Mouse (Mus musculus) gastrocnemius, adult 18-20 months (tissue): ENCODE data around the gene Gm20747. TPM values are rescaled to one million over a fixed set of nuclear protein-coding genes. Genes with fewer than 3 reads are reported as not detected.
"Not testable (repeated sequence)": the region's sequence is repeated elsewhere in the genome, so short reads cannot be mapped to it uniquely, and the experiment has no call there.

Experiments
- DNase-seq: peaks from one replicate; pipeline ENCODE4 v3.0.0; 2021; ENCODE audit warnings: low spot score
- long read RNA-seq, 2 experiments: library from polyadenylated mRNA; stranded (forward); transcript quantifications; one replicate each; pipeline ENCODE4 v2.0.0; 2021
- total RNA-seq, 2 experiments: library from RNA; stranded (reverse); gene quantifications; 2 replicates each; pipeline ENCODE4 v1.2.3; 2021

The Gm20747 gene
- total RNA-seq = not detected
- long read RNA-seq, experiment 1 = 0 reads
- long read RNA-seq, experiment 2 = 0 reads

GRCm38 (mm10) chrY:53418191-53418590 lies at the start of gene Gm20747:
TSS of gene Gm20747 (minus strand) at chrY:53418291.
- not testable (repeated sequence) for DNase-seq
